Mouse (Mus musculus) lung, embryonic 14.5 days (tissue): ENCODE data around the gene Fbxo42. TPM values are rescaled to one million over a fixed set of nuclear protein-coding genes. Genes with fewer than 3 reads are reported as not detected.

ENCODE experiments used
- ATAC-seq: fragments of 200-750 bp; cut with Nextera tagmentation; 2 replicates; pipeline ENCODE4 v1.8.0; 2017; ENCODE audit warnings: mild to moderate bottlenecking, moderate TSS enrichment, moderate library complexity; ENCODE audit not compliant: insufficient read depth
- DNase-seq: peaks from one replicate; pipeline ENCODE4 v3.0.0-alpha.2; 2015
- H3K27ac ChIP-seq: fragments of 300-500 bp; sonication (generic); 2 replicates; pipeline ENCODE4 v1.5.1; 2014; ENCODE audit warnings: low read depth, mild to moderate bottlenecking, moderate library complexity
- H3K27me3 ChIP-seq: fragments of 300-500 bp; sonication (generic); 2 replicates; pipeline ENCODE4 v1.6.1; 2014; ENCODE audit warnings: low read length, control low read depth; ENCODE audit not compliant: insufficient read depth
- H3K36me3 ChIP-seq: fragments of 300-500 bp; sonication (generic); 2 replicates; pipeline ENCODE4 v1.6.1; 2014; ENCODE audit warnings: control low read depth; ENCODE audit not compliant: insufficient read depth
- H3K4me1 ChIP-seq: fragments of 300-500 bp; sonication (generic); 2 replicates; pipeline ENCODE4 v1.6.1; 2014; ENCODE audit warnings: antibody characterized with exemption, control low read depth; ENCODE audit not compliant: insufficient read depth
- H3K4me2 ChIP-seq: fragments of 300-500 bp; sonication (generic); 2 replicates; pipeline ENCODE4 v1.6.1; 2014; ENCODE audit warnings: mild to moderate bottlenecking
- H3K4me3 ChIP-seq: fragments of 300-500 bp; sonication (generic); 2 replicates; pipeline ENCODE4 v1.5.1; 2014; ENCODE audit warnings: low read depth, low read length
- H3K9ac ChIP-seq: fragments of 300-500 bp; sonication (generic); 2 replicates; pipeline ENCODE4 v1.6.1; 2014
- H3K9me3 ChIP-seq: fragments of 300-500 bp; sonication (generic); 2 replicates; pipeline ENCODE4 v1.6.1; 2016; ENCODE audit warnings: low read depth, low read length, control low read depth
- CTCF ChIP-seq: IDR thresholded peaks from 2 replicates; pipeline ENCODE4 v1.5.1; 2016; ENCODE audit warnings: antibody characterized with exemption, low read depth
- WGBS: fragments of 180-500 bp; shearing (Covaris S2); extraction: QIAGEN DNeasy Blood & Tissue Kit; methylation state at CpG from one replicate; pipeline ENCODE4 v1.1.7; 2014; 5-methylcytosine and 5-hydroxymethylcytosine counted together
- polyA plus RNA-seq: library from polyadenylated mRNA; unstranded; fragments of >200 nt; fragmentation: Nextera tagmentation; extraction: Ambion mirVana; gene quantifications from 2 replicates; pipeline ENCODE4 v1.2.1, GENCODE M21; 2014

Gene Fbxo42
- 28.1 and 28.6 TPM in 2 replicates for polyA plus RNA-seq

GRCm38 (mm10) chr4:141147112-141148008 lies at the start of gene Fbxo42:
TSS of gene Fbxo42 (plus strand) at chr4:141147913.
- DNase-seq (peak; percentile 98), ATAC-seq (peak; percentile 82)
- H3K4me3 ChIP-seq = peak within 1 kb of the TSS; percentile 94
- H3K4me2 ChIP-seq = peak within 1 kb of the TSS; percentile 83
- peak within 1 kb of the TSS; percentile 97 for H3K9ac ChIP-seq
- TF ChIP-seq CTCF = peak; percentile 59
- H3K36me3 ChIP-seq = no peaks in the 10 kb centered on the region
- WGBS = 6% methylated on average over 58 of the region's 58 CpGs
- peak within 1 kb of the TSS; percentile 95 for H3K27ac ChIP-seq
- H3K9me3 ChIP-seq = no peaks in the 10 kb centered on the region
- no peaks in the 10 kb centered on the region for H3K27me3 ChIP-seq
- H3K4me1 ChIP-seq = peaks cover 17% of the 10 kb centered on the region; the same call in 1 of the 2 replicates

DNA sequence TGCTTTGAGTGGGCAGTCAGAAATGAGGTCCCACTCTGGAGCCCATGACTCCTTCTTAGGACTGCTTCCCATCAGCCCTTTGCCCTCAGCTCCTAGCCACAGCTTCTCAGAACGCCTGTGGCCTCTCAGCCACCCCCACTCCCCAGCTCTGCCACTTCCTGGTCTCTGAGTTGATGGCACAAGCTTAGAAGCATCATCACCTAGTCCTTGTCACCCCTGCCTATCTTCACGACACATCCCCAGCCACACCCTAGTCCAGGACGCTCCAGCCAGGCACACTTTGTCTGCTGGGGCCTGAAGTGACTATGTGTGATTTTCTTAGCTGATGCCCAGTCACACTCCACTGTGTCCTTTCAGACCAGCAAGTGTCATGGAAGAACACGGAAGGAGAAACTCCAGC lies 48.8 kb upstream of the Fbxo42 start:
- 51% methylated on average over 4 of the region's 4 CpGs for WGBS
- H3K4me1 ChIP-seq = no peaks in the 10 kb centered on the region
- DNase-seq (no peak), ATAC-seq (no peak)
- H3K27me3 ChIP-seq = no peaks in the 10 kb centered on the region
- H3K9ac ChIP-seq = no peak overlapping the region
- no peak overlapping the region for H3K27ac ChIP-seq
- H3K9me3 ChIP-seq = no peaks in the 10 kb centered on the region
- no peak overlapping the region for H3K4me3 ChIP-seq
- H3K36me3 ChIP-seq = no peaks in the 10 kb centered on the region
- H3K4me2 ChIP-seq = no peak overlapping the region
- TF ChIP-seq CTCF = no peak

DNA sequence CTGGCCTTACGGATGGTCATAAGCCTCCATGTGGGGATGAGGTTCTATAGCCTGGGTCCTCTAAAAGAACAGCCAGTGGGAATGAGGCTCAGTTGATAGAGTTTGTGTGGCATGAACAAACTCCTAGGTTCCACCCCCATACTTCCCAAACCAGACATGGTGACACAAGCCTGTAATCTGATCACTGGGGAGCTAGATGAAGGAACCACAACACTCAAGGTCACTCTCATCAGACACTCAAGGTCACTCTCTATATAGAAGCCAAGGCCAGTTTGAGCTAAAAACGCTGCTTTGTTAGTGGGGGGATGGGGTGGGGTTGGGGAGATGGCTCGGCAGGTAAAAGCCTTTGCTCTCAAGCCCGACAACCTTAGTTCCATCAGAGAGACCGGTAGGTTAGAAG lies 47.8 kb upstream of the Fbxo42 start:
- Histone ChIP-seq H3K4me1 (no peaks in the 10 kb centered on the region), H3K27me3 (no peaks in the 10 kb centered on the region), H3K9me3 (no peaks in the 10 kb centered on the region), H3K27ac (no peak overlapping the region), H3K4me3 (no peak overlapping the region), H3K9ac (no peak overlapping the region), H3K4me2 (no peak overlapping the region), H3K36me3 (no peaks in the 10 kb centered on the region)
- TF ChIP-seq CTCF = no peak
- ATAC-seq (no peak), DNase-seq (no peak)
- WGBS = 61% methylated on average over 5 of the region's 5 CpGs

DNA sequence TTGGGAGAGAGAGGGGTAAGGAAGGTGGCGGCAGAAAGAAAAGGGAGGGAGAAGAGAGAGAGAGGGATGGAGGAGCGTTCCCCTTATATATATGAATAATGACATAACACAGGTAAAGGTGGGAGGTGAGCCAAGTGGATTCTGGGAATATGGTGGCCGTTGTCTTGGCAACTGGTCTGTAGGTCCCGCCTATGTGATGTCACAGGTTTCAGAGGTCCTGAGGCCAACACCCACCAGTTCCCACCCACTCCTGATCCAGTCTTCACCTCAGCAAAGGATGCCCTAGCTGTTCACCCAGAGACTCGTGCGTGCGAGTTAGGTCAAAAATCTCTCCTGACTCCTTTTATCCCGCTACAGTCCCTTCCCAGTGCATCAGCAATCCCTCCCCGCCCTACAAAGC lies 46.4 kb upstream of the Fbxo42 start:
- Histone ChIP-seq H3K27me3 (no peaks in the 10 kb centered on the region), H3K4me1 (no peaks in the 10 kb centered on the region), H3K4me2 (no peak overlapping the region), H3K27ac (no peak overlapping the region), H3K4me3 (no peak overlapping the region), H3K9me3 (no peaks in the 10 kb centered on the region), H3K36me3 (no peaks in the 10 kb centered on the region), H3K9ac (no peak overlapping the region)
- no peak for TF ChIP-seq CTCF
- no peak for ATAC-seq
- WGBS = 88% methylated on average over 9 of the region's 9 CpGs
- no peak for DNase-seq

GRCm38 (mm10) chr4:141101855-141102254 lies 45.9 kb upstream of the Fbxo42 start:
- no peaks in the 10 kb centered on the region for H3K4me1 ChIP-seq
- ATAC-seq (no peak), DNase-seq (peak; percentile 67)
- H3K9me3 ChIP-seq = no peaks in the 10 kb centered on the region
- WGBS = 62% methylated on average over 6 of the region's 6 CpGs
- H3K9ac ChIP-seq = no peak overlapping the region
- no peak overlapping the region for H3K4me3 ChIP-seq
- H3K27me3 ChIP-seq = no peaks in the 10 kb centered on the region
- no peaks in the 10 kb centered on the region for H3K36me3 ChIP-seq
- no peak overlapping the region for H3K4me2 ChIP-seq
- H3K27ac ChIP-seq = no peak overlapping the region
- peak; percentile 66 for TF ChIP-seq CTCF

DNA sequence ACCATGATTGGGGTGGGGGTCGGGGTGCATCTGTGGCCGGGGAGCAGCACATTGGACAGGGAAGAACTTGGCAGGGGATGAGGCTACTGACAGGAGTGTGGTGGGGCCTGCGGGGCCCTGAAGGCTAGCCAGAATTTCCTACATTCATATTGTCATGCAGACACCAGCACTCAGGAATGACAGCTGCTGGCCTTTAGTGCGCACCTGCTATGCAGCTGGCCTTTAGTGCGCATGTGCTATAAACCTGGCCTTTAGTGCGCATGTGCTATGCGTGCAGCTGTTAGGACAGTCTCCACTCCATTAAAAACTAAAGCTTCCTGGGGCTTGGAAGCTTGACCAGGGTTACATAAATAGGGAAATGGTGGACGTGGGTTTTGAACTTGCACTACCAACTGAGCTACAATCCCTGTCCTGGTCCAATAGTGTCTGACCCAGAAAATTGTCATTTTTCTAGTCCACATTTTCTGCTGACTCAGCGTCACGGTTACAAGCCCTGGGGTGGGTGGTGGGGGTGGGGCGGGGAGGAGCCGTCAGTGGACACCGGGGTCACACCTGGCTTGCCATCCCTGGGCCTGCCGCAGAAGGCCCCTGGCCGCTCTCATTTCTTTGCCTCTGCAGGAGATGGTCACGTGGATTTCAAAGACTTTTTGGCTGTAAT lies 41.1 kb upstream of the Fbxo42 start:
- Histone ChIP-seq H3K27me3 (no peaks in the 10 kb centered on the region), H3K4me2 (no peak overlapping the region), H3K36me3 (peaks cover 10% of the 10 kb centered on the region; the same call in 1 of the 2 replicates), H3K9me3 (no peaks in the 10 kb centered on the region; the same call in 1 of the 2 replicates), H3K27ac (no peak overlapping the region), H3K4me1 (no peaks in the 10 kb centered on the region), H3K4me3 (no peak overlapping the region), H3K9ac (no peak overlapping the region)
- no peak for TF ChIP-seq CTCF
- no peak for ATAC-seq
- no peak for DNase-seq
- WGBS = 69% methylated on average over 16 of the region's 16 CpGs

DNA sequence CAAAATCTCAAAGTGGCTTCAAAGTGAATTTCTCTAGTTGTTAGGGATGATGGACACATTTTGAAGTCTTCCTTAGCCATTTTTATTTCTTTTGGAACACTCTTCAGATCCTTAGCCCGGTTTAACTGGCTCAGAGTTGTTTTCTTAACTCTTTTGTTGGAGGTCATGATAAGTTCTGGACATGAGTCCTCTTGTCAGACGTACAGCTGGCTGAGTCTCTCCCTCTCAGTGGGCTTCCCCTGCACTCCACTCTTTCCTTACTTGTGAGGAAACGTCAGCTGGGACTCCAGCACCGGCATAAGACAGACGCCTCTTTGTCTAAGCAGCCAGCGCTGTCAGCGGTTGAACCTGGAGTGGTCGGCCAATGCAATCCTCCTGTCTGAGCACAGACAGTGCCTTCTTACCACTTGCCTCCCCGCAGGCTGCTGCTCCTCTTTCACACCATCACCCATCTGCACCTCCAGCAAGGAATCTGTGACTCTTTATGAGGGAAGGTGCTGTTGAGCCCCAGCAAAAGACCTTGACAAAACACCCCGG lies 39.4 kb upstream of the Fbxo42 start:
- Histone ChIP-seq H3K9ac (no peak overlapping the region), H3K27me3 (no peaks in the 10 kb centered on the region), H3K27ac (no peak overlapping the region; the same call in 1 of the 2 replicates), H3K4me1 (no peaks in the 10 kb centered on the region), H3K36me3 (peaks cover 20% of the 10 kb centered on the region), H3K4me2 (no peak overlapping the region), H3K9me3 (no peaks in the 10 kb centered on the region; the same call in 1 of the 2 replicates), H3K4me3 (no peak overlapping the region)
- peak; percentile 42; the same call in 1 of the 2 replicates for ATAC-seq
- 8% methylated on average over 10 of the region's 10 CpGs for WGBS
- DNase-seq = peak; percentile 58
- TF ChIP-seq CTCF = no peak
